Mouse (Mus musculus) embryonic stem cell, embryonic (primary cell): ENCODE results near the gene Dapk2.
"Not testable (repeated sequence)": the region's sequence is repeated elsewhere in the genome, so short reads cannot be mapped to it uniquely, and the experiment has no call there.

Source experiments
- CTCF ChIA-PET, 4 experiments: fragments of 300-600 bp in 2 of 4; fragments of 350-600 bp in 2 of 4; sonication (Branson Sonifier 250); formaldehyde crosslinking; loops; one replicate each; lab custom pipeline; 2022; ENCODE audit warnings: inconsistent platforms in 2 of 4; lab: Charles Lee
- POLR2A ChIA-PET, 4 experiments: fragments of 300-600 bp in 2 of 4; fragments of 350-600 bp in 2 of 4; sonication (Branson Sonifier 250); formaldehyde crosslinking; loops; one replicate each; lab custom pipeline; 2022; ENCODE audit warnings: antibody characterized with exemption in 4 of 4, inconsistent platforms in 1 of 4; lab: Charles Lee

Gene Dapk2

GRCm38 (mm10) chr9:66268804-66269203 is 110.8 kb downstream of the Dapk2 start:
- ChIA-PET POLR2A (interaction anchor here in 1 of 4 experiments (0.6 kb wide), 1 partner anchor 14 kb away, joined by 5 read pairs; no protein-coding TSS in a partner anchor), CTCF (interaction anchor here in 2 of 4 experiments (1.1 to 1.3 kb wide), 2 partner anchors 15 to 111 kb away, joined by 3 to 4 read pairs; partner anchors contain the start of gene Dapk2 (in 1 of the 2))

- ChIA-PET CTCF (no interaction called here), POLR2A (no interaction called here)
Observed at GRCm38 (mm10) chr9:66270038-66270437, 112.0 kb downstream of the Dapk2 start.

- ChIA-PET POLR2A (interaction anchor here in 2 of 4 experiments (0.6 to 1.4 kb wide), 3 partner anchors 10 to 101 kb away, joined by 3 to 9 read pairs (median 5); no protein-coding TSS in a partner anchor), CTCF (interaction anchor here in 2 of 4 experiments (1.1 to 2.1 kb wide), 2 partner anchors 12 to 23 kb away, joined by 4 to 9 read pairs; no protein-coding TSS in a partner anchor)
Observed at GRCm38 (mm10) chr9:66271726-66272125, 113.7 kb downstream of the Dapk2 start.

- ChIA-PET POLR2A (interaction anchor here in 1 of 4 experiments (0.5 to 0.6 kb wide), 2 partner anchors 270 to 551 kb away, joined by 3 to 5 read pairs; no protein-coding TSS in a partner anchor), CTCF (interaction anchor here in 2 of 4 experiments (0.5 to 0.8 kb wide), 2 partner anchors 10 to 310 kb away, joined by 3 to 10 read pairs; no protein-coding TSS in a partner anchor)
Observed at GRCm38 (mm10) chr9:66273632-66274031, 115.6 kb downstream of the Dapk2 start.

GRCm38 (mm10) chr9:66274657-66275056 is 116.6 kb downstream of the Dapk2 start:
- CTCF ChIA-PET = no interaction called here

GRCm38 (mm10) chr9:66275267-66275991 is 117.4 kb downstream of the Dapk2 start:
- ChIA-PET CTCF (interaction anchor here in 2 of 4 experiments (0.6 to 0.8 kb wide), 5 partner anchors 47 to 659 kb away, joined by 3 to 14 read pairs (median 4); no protein-coding TSS in a partner anchor), POLR2A (interaction anchor here in 3 of 4 experiments (0.6 to 1.5 kb wide), 12 partner anchors 11 to 777 kb away, joined by 3 to 8 read pairs (median 4); no protein-coding TSS in a partner anchor)

More at GRCm38 (mm10) chr9:66274657-66275056, 116.6 kb downstream of the Dapk2 start:
- POLR2A ChIA-PET = interaction anchor here in 1 of 4 experiments (1.2 to 1.5 kb wide), 2 partner anchors 10 to 16 kb away, joined by 3 to 5 read pairs; no protein-coding TSS in a partner anchor

- POLR2A ChIA-PET = interaction anchor here in 3 of 4 experiments (0.6 to 1.5 kb wide), 9 partner anchors 13 to 580 kb away, joined by 3 to 8 read pairs (median 4); no protein-coding TSS in a partner anchor
- CTCF ChIA-PET = interaction anchor here in 2 of 4 experiments (0.6 to 0.8 kb wide), 5 partner anchors 47 to 658 kb away, joined by 3 to 14 read pairs (median 4); no protein-coding TSS in a partner anchor
Observed at GRCm38 (mm10) chr9:66276062-66276461, 118.0 kb downstream of the Dapk2 start.

GRCm38 (mm10) chr9:66276697-66277385 is 118.8 kb downstream of the Dapk2 start:
- ChIA-PET POLR2A (interaction anchor here in 2 of 4 experiments (0.6 to 1.5 kb wide), 3 partner anchors 31 to 940 kb away, joined by 3 read pairs; no protein-coding TSS in a partner anchor), CTCF (interaction anchor here in 1 of 4 experiments (0.6 kb wide), 1 partner anchor 572 kb away, joined by 5 read pairs; no protein-coding TSS in a partner anchor)

GRCm38 (mm10) chr9:66279647-66280046 is 121.6 kb downstream of the Dapk2 start:
- CTCF ChIA-PET = no interaction called here
- POLR2A ChIA-PET = interaction anchor here in 1 of 4 experiments (1.0 kb wide), 1 partner anchor 233 kb away, joined by 3 read pairs; no protein-coding TSS in a partner anchor

GRCm38 (mm10) chr9:66280496-66280895 is 122.5 kb downstream of the Dapk2 start:
- ChIA-PET CTCF (no interaction called here), POLR2A (interaction anchor here in 1 of 4 experiments (0.7 kb wide), 1 partner anchor 232 kb away, joined by 3 read pairs; no protein-coding TSS in a partner anchor)

GRCm38 (mm10) chr9:66281501-66281951 is 123.5 kb downstream of the Dapk2 start:
- CTCF ChIA-PET = interaction anchor here (0.6 to 1.0 kb wide), 8 partner anchors 8 to 615 kb away, joined by 3 to 31 read pairs (median 4); no protein-coding TSS in a partner anchor
- POLR2A ChIA-PET = no interaction called here

- CTCF ChIA-PET = interaction anchor here (0.6 to 2.3 kb wide), 15 partner anchors 10 to 1330 kb away, joined by 3 to 15 read pairs (median 4); partner anchors contain the start of genes Dapk2 (in 1 of the 4) and Herc1 (in 1 of the 4)
- POLR2A ChIA-PET = interaction anchor here in 2 of 4 experiments (0.6 to 1.6 kb wide), 5 partner anchors 11 to 138 kb away, joined by 3 to 14 read pairs (median 5); no protein-coding TSS in a partner anchor
Observed at GRCm38 (mm10) chr9:66282582-66282981, 124.6 kb downstream of the Dapk2 start.

GRCm38 (mm10) chr9:66283565-66284203 is 125.7 kb downstream of the Dapk2 start:
- ChIA-PET CTCF (interaction anchor here (0.5 to 2.3 kb wide), 27 partner anchors 9 to 1888 kb away, joined by 3 to 10 read pairs (median 3); partner anchors contain the start of genes Dapk2 (in 2 of the 4), Aph1b (in 1 of the 4), Aph1c (in 1 of the 4) and Fbxl22 (in 1 of the 4)), POLR2A (interaction anchor here in 1 of 4 experiments (1.0 to 1.6 kb wide), 2 partner anchors 12 to 139 kb away, joined by 3 to 5 read pairs; no protein-coding TSS in a partner anchor)

GRCm38 (mm10) chr9:66285241-66285640 is 127.2 kb downstream of the Dapk2 start:
- POLR2A ChIA-PET = interaction anchor here in 2 of 4 experiments (0.6 to 1.1 kb wide), 2 partner anchors 34 to 64 kb away, joined by 3 to 6 read pairs; no protein-coding TSS in a partner anchor
- CTCF ChIA-PET = not testable (repeated sequence)

- CTCF ChIA-PET = interaction anchor here in 2 of 4 experiments (0.7 kb wide), 2 partner anchors 221 to 595 kb away, joined by 3 to 4 read pairs; no protein-coding TSS in a partner anchor
- POLR2A ChIA-PET = interaction anchor here in 1 of 4 experiments (1.1 kb wide), 1 partner anchor 63 kb away, joined by 6 read pairs; no protein-coding TSS in a partner anchor
Observed at GRCm38 (mm10) chr9:66285901-66286300, 127.9 kb downstream of the Dapk2 start.

- CTCF ChIA-PET = no interaction called here
- POLR2A ChIA-PET = interaction anchor here in 2 of 4 experiments (0.7 to 1.0 kb wide), 2 partner anchors 16 to 159 kb away, joined by 3 to 5 read pairs; no protein-coding TSS in a partner anchor
Observed at GRCm38 (mm10) chr9:66290727-66291126, 132.7 kb downstream of the Dapk2 start.

- POLR2A ChIA-PET = interaction anchor here in 1 of 4 experiments (1.2 kb wide), 1 partner anchor 14 kb away, joined by 4 read pairs; no protein-coding TSS in a partner anchor
Observed at GRCm38 (mm10) chr9:66293319-66293718, 135.3 kb downstream of the Dapk2 start.

More at GRCm38 (mm10) chr9:66293319-66293718, 135.3 kb downstream of the Dapk2 start:
- CTCF ChIA-PET = interaction anchor here in 1 of 4 experiments (1.6 kb wide), 1 partner anchor 10 kb away, joined by 3 read pairs; no protein-coding TSS in a partner anchor
